Mouse (Mus musculus) midbrain, postnatal 0 days (tissue): ENCODE results near the gene Wdr70. TPM values are rescaled to one million over a fixed set of nuclear protein-coding genes. Genes with fewer than 3 reads are reported as not detected.
A peak's percentile ranks its signal among the peaks of the same experiment; 100 is the strongest.

Experiments
- ATAC-seq: fragments of 200-750 bp; cut with Nextera tagmentation; 2 replicates; pipeline ENCODE4 v1.8.0; 2017; ENCODE audit warnings: moderate number of reproducible peaks, mild to moderate bottlenecking, moderate TSS enrichment, moderate library complexity; ENCODE audit not compliant: low FRiP score
- DNase-seq: peaks from one replicate; pipeline ENCODE4 v3.0.0-alpha.2; 2015; ENCODE audit warnings: low spot score
- H3K27ac ChIP-seq: fragments of 300-500 bp; sonication (generic); 2 replicates; pipeline ENCODE4 v1.5.1; 2014; ENCODE audit warnings: low read depth, mild to moderate bottlenecking, low read length, mixed read lengths
- H3K27me3 ChIP-seq: fragments of 300-500 bp; sonication (generic); 2 replicates; pipeline ENCODE4 v1.6.1; 2014; ENCODE audit warnings: low read length, control low read depth, mixed read lengths; ENCODE audit not compliant: insufficient read depth
- H3K36me3 ChIP-seq: fragments of 300-500 bp; sonication (generic); 2 replicates; pipeline ENCODE4 v1.6.1; 2014; ENCODE audit warnings: low read length, control low read depth, mixed read lengths; ENCODE audit not compliant: insufficient read depth
- H3K4me1 ChIP-seq: fragments of 300-500 bp; sonication (generic); 2 replicates; pipeline ENCODE4 v1.6.1; 2014; ENCODE audit warnings: mild to moderate bottlenecking, control low read depth, antibody characterized with exemption, low read length, mixed read lengths; ENCODE audit not compliant: insufficient read depth
- H3K4me2 ChIP-seq: fragments of 300-500 bp; sonication (generic); 2 replicates; pipeline ENCODE4 v1.6.1; 2014; ENCODE audit warnings: low read depth, mild to moderate bottlenecking, low read length, mixed read lengths; ENCODE audit not compliant: poor library complexity, severe bottlenecking
- H3K4me3 ChIP-seq: fragments of 300-500 bp; sonication (generic); 2 replicates; pipeline ENCODE4 v1.5.1; 2014; ENCODE audit warnings: low read depth, mild to moderate bottlenecking, low read length, moderate library complexity
- H3K9ac ChIP-seq: fragments of 300-500 bp; sonication (generic); replicated peaks from 2 replicates; pipeline ENCODE4 v1.6.1; 2014; ENCODE audit warnings: mild to moderate bottlenecking, low read length, moderate library complexity, mixed read lengths; ENCODE audit not compliant: poor library complexity, severe bottlenecking
- H3K9me3 ChIP-seq: fragments of 300-500 bp; sonication (generic); 2 replicates; pipeline ENCODE4 v1.6.1; 2016; ENCODE audit warnings: low read length, control low read depth
- CTCF ChIP-seq: IDR thresholded peaks from 2 replicates; pipeline ENCODE4 v1.5.1; 2016; ENCODE audit warnings: antibody characterized with exemption, mild to moderate bottlenecking
- WGBS: fragments of 180-500 bp; shearing (Covaris S2); extraction: QIAGEN DNeasy Blood & Tissue Kit; methylation state at CpG from one replicate; pipeline ENCODE4 v1.1.7; 2014; 5-methylcytosine and 5-hydroxymethylcytosine counted together
- polyA plus RNA-seq: library from polyadenylated mRNA; unstranded; fragments of >200 nt; fragmentation: Nextera tagmentation; extraction: Ambion mirVana; gene quantifications from 2 replicates; pipeline ENCODE4 v1.2.1, GENCODE M21; 2015
- total RNA-seq: library from RNA; depleted of rRNA; stranded (reverse); fragments of >200 nt; gene quantifications from 2 replicates; pipeline ENCODE4 v1.2.3, GENCODE M21; 2014

Wdr70 gene
- total and polyA plus RNA-seq, 2 experiments from 2014 or later = 44.6 to 68.6 TPM

DNA sequence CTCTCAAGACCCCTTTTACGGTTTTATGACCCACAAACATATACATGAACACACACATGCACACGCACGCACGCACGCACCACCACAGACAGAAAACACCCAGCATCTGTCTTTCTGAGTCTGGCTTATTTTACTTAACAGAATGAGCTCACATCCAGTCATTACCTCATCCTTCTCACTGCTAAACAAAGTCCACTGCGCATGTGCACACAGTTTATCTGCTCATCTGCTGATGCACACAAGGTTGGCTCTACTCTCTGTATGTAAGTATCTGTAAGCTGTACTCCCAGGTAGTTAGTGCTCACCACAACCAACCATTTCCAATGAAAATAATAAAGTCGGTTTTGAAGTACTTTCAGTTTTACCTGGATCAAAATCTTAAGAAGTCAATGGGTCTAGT is 148.4 kb downstream of the Wdr70 start:
- no peak for TF ChIP-seq CTCF
- Histone ChIP-seq H3K27ac (no peak overlapping the region), H3K4me2 (no peak overlapping the region), H3K9me3 (no peaks in the 10 kb centered on the region), H3K27me3 (no peaks in the 10 kb centered on the region), H3K4me3 (no peak overlapping the region), H3K4me1 (no peaks in the 10 kb centered on the region), H3K36me3 (no peaks in the 10 kb centered on the region), H3K9ac (no peak overlapping the region)
- WGBS = 95% methylated on average over 7 of the region's 7 CpGs
- DNase-seq = no peak
- no peak for ATAC-seq

DNA sequence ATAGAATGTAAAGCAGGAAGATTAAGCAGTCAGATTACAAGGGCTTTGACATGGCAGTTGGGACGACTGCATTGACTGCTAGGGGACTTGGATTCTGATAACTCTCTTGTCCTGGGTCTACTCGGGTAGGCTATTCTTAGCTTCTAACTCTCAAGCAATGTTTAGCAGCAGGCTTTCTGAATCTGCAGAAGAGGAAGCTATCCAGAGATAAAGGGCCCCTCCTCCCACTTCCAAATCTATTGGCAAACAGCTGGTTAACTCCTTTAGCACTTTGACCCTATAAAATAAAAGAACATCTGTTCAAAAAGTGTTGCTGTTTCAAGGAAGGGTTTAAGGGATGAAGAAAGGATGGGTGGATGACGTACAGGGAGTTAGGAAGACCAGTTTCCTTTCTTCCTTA is 157.3 kb downstream of the Wdr70 start:
- Histone ChIP-seq H3K27ac (no peak overlapping the region), H3K4me2 (no peak overlapping the region), H3K4me3 (no peak overlapping the region), H3K36me3 (no peaks in the 10 kb centered on the region), H3K4me1 (no peaks in the 10 kb centered on the region), H3K9ac (no peak overlapping the region), H3K9me3 (no peaks in the 10 kb centered on the region), H3K27me3 (no peaks in the 10 kb centered on the region)
- no peak for TF ChIP-seq CTCF
- DNase-seq = no peak
- WGBS = 41% methylated on average over 3 of the region's 3 CpGs
- no peak for ATAC-seq

DNA sequence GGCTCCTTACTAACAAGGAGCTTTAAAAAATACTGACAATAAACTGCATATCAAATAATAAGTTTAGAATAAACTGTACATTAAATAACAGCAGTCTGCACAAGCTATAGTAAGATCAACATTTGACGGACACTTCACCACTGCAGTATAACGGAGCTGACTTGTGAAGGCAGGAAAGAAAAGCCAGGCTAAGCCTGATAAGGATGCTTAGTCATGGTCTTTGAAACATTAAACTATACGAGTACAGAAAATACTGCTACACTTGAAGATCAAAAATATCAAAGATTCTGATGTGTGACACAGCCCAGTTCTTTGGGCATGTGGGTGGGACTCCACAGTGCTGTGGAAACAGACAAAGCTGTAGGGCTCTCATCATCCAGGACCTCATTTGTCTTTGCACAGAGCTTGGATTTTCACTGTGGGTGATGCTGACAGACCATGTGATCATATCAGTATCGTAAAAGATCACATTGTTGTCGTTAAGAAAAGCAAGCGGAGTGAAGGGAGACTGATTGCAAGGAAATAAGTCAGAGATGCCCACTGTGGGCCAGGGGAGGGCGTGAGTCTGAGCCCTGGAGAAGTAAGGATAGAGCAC is 163.3 kb downstream of the Wdr70 start:
- no peaks in the 10 kb centered on the region for H3K27me3 ChIP-seq

DNA sequence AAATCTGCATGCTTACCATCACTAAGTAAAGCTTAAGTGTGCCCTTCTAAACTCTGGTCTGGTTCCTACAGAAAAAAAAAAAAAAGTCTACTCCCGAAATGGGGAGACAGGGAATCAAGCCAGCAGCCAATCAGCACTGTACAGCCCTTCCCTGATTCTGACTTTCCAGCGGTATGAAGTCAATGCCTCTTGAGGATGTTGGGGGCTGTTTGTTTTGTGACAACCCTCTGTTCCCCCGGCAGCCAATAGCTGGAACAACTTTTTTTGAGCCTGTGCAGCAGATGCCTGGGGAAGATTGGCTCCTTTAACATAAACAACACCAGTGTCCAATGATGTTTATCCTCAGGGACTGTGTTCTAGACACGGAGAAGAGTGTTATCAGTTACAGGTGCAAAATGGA is 164.4 kb downstream of the Wdr70 start:
- no peak overlapping the region for H3K4me2 ChIP-seq
- H3K36me3 ChIP-seq = no peaks in the 10 kb centered on the region
- no peaks in the 10 kb centered on the region for H3K27me3 ChIP-seq
- no peak for DNase-seq
- no peak overlapping the region for H3K27ac ChIP-seq
- no peak for ATAC-seq
- no peaks in the 10 kb centered on the region for H3K9me3 ChIP-seq
- 59% methylated on average over 4 of the region's 4 CpGs for WGBS
- no peak for TF ChIP-seq CTCF
- no peak overlapping the region for H3K9ac ChIP-seq
- H3K4me3 ChIP-seq = no peak overlapping the region
- H3K4me1 ChIP-seq = no peaks in the 10 kb centered on the region

More for the DNA sequence above, 163.3 kb downstream of the Wdr70 start:
- TF ChIP-seq CTCF = no peak
- Histone ChIP-seq H3K4me1 (no peaks in the 10 kb centered on the region), H3K9me3 (no peaks in the 10 kb centered on the region), H3K9ac (no peak overlapping the region), H3K4me2 (no peak overlapping the region), H3K36me3 (no peaks in the 10 kb centered on the region), H3K4me3 (no peak overlapping the region), H3K27ac (no peak overlapping the region)
- DNase-seq (no peak), ATAC-seq (peak; percentile 56; the same call in 1 of the 2 replicates)
- WGBS = 70% methylated on average over 7 of the region's 7 CpGs

DNA sequence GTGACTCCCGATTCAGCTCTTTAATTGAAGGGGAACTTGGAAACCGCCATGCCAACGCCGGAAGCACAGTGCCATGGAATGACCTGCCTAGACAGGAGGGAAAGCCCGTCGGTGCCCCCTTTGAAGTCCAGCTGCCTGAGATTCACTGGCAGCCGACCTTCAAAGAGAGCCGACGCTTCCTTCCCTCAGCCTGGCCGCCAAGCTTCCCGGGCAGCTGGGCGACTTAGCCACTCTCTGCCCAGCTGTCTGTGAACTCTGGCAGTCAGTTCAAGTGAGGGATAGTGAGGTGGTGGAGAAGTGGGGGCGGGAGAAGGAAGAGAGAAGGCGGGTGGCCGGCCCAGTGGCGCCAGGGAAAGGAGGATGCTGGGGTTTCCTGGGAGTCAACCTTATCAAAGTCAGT is 164.9 kb downstream of the Wdr70 start:
- Histone ChIP-seq H3K27ac (no peak overlapping the region), H3K9ac (no peak overlapping the region), H3K36me3 (no peaks in the 10 kb centered on the region), H3K27me3 (no peaks in the 10 kb centered on the region), H3K4me3 (no peak overlapping the region), H3K9me3 (no peaks in the 10 kb centered on the region), H3K4me2 (no peak overlapping the region), H3K4me1 (no peaks in the 10 kb centered on the region)
- TF ChIP-seq CTCF = no peak
- 60% methylated on average over 16 of the region's 16 CpGs for WGBS
- DNase-seq (peak; percentile 36), ATAC-seq (no peak)

DNA sequence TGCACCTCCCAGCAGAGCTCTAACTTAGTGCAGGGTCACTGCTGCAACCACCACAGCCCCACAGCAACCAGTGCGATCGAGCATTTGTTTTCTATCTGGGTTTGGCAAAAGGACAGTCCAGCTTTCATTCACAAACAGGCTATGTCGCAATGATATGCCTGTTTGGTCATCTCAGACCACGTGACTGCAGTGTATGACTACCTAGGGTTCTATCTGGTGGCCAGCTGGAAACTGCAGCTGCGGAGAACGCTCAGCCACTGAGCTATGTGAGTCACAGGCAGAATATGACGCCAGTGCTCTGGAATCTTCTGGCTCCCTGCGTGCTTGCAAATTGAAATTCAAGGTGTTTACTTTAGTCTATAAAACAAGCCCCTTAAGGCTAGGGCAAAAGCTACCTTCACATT is 167.4 kb downstream of the Wdr70 start:
- no peak overlapping the region for H3K4me3 ChIP-seq
- ATAC-seq = no peak
- DNase-seq = no peak
- 85% methylated on average over 8 of the region's 8 CpGs for WGBS
- H3K27me3 ChIP-seq = no peaks in the 10 kb centered on the region
- TF ChIP-seq CTCF = no peak
- H3K9me3 ChIP-seq = no peaks in the 10 kb centered on the region
- H3K27ac ChIP-seq = no peak overlapping the region
- no peak overlapping the region for H3K9ac ChIP-seq
- no peak overlapping the region for H3K4me2 ChIP-seq
- H3K36me3 ChIP-seq = no peaks in the 10 kb centered on the region
- H3K4me1 ChIP-seq = no peaks in the 10 kb centered on the region
